Mouse (Mus musculus) hindbrain, embryonic 12.5 days (tissue): ENCODE results near the gene Foxp1. TPM values are rescaled to one million over a fixed set of nuclear protein-coding genes. Genes with fewer than 3 reads are reported as not detected.
A peak's percentile ranks its signal among the peaks of the same experiment; 100 is the strongest.

Source experiments
- ATAC-seq: fragments of 200-750 bp; cut with Nextera tagmentation; 2 replicates; pipeline ENCODE4 v1.8.0; 2017; ENCODE audit warnings: moderate TSS enrichment; ENCODE audit not compliant: low FRiP score
- H3K27ac ChIP-seq: fragments of 300-500 bp; sonication (generic); 2 replicates; pipeline ENCODE4 v1.5.1; 2016; ENCODE audit warnings: mild to moderate bottlenecking
- H3K27me3 ChIP-seq: fragments of 300-500 bp; sonication (generic); 2 replicates; pipeline ENCODE4 v1.6.1; 2016; ENCODE audit warnings: mild to moderate bottlenecking
- H3K36me3 ChIP-seq: fragments of 300-500 bp; sonication (generic); 2 replicates; pipeline ENCODE4 v1.6.1; 2016; ENCODE audit warnings: mild to moderate bottlenecking
- H3K4me1 ChIP-seq: fragments of 300-500 bp; sonication (generic); 2 replicates; pipeline ENCODE4 v1.6.1; 2016
- H3K4me2 ChIP-seq: fragments of 300-500 bp; sonication (generic); replicated peaks from 2 replicates; pipeline ENCODE4 v1.6.1; 2016; ENCODE audit warnings: mild to moderate bottlenecking
- H3K4me3 ChIP-seq: fragments of 300-500 bp; sonication (generic); 2 replicates; pipeline ENCODE4 v1.5.1; 2016; ENCODE audit warnings: mild to moderate bottlenecking
- H3K9ac ChIP-seq: fragments of 300-500 bp; sonication (generic); 2 replicates; pipeline ENCODE4 v1.6.1; 2016; ENCODE audit warnings: mild to moderate bottlenecking, moderate library complexity
- H3K9me3 ChIP-seq: fragments of 300-500 bp; sonication (generic); replicated peaks from 2 replicates; pipeline ENCODE4 v1.6.1; 2016; ENCODE audit warnings: mild to moderate bottlenecking
- WGBS: fragments of 180-500 bp; shearing (Covaris S2); methylation state at CpG from one replicate; pipeline ENCODE4 v1.1.7; 2016; 5-methylcytosine and 5-hydroxymethylcytosine counted together
- polyA plus RNA-seq: library from polyadenylated mRNA; unstranded; fragments of >200 nt; fragmentation: Nextera tagmentation; extraction: Ambion mirVana; gene quantifications from 2 replicates; pipeline ENCODE4 v1.2.1, GENCODE M21; 2016

Foxp1 gene
- polyA plus RNA-seq, 1 experiment from 2014 or later: 87.6 TPM

GRCm38 (mm10) chr6:99447447-99447846, 75.1 kb downstream of the Foxp1 start:
- WGBS: 76% methylated on average over 4 of the region's 4 CpGs
- Histone ChIP-seq H3K4me2 (no peak overlapping the region), H3K4me3 (no peak overlapping the region), H3K9ac (no peak overlapping the region), H3K4me1 (peaks cover 8% of the 10 kb centered on the region; the same call in 1 of the 2 replicates), H3K9me3 (no peaks in the 10 kb centered on the region), H3K27ac (no peak overlapping the region), H3K36me3 (no peaks in the 10 kb centered on the region), H3K27me3 (no peaks in the 10 kb centered on the region)
- ATAC-seq: no peak

DNA sequence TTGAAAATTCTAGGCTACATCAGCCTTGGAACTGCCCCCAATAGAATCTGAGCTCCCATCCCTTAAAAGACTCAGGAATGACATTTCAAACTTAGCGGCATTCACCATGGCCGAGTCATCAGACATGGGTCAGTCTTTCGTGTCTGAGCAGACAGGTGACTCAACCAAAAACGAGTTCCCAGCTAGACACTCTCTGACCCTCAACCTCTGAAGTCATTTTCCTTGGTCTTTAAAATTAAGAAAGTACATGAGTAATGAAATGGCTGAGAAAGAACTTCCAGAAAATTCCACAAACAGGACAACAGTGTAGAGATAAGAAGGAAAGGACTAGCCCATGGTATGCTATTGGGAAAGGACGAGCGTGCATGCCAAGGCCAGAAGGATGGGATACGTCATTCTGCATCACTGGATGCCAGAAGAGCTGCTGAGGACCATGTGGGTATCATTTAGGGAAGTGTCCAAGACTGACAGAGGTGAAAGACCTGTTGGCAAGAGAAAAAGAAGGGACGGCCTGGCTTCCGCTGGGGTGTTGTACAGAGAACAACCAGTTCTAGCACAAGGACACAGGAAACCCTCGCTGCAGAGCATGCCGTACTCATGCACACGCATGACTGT, 75.6 kb downstream of the Foxp1 start:
- H3K4me2 ChIP-seq: no peak overlapping the region
- H3K9ac ChIP-seq: no peak overlapping the region
- WGBS: 91% methylated on average over 12 of the region's 12 CpGs
- H3K36me3 ChIP-seq: no peaks in the 10 kb centered on the region
- no peak overlapping the region for H3K27ac ChIP-seq
- no peak for ATAC-seq
- H3K27me3 ChIP-seq: no peaks in the 10 kb centered on the region
- H3K9me3 ChIP-seq: no peaks in the 10 kb centered on the region
- H3K4me3 ChIP-seq: no peak overlapping the region
- peaks cover 7% of the 10 kb centered on the region; the same call in 1 of the 2 replicates for H3K4me1 ChIP-seq

DNA sequence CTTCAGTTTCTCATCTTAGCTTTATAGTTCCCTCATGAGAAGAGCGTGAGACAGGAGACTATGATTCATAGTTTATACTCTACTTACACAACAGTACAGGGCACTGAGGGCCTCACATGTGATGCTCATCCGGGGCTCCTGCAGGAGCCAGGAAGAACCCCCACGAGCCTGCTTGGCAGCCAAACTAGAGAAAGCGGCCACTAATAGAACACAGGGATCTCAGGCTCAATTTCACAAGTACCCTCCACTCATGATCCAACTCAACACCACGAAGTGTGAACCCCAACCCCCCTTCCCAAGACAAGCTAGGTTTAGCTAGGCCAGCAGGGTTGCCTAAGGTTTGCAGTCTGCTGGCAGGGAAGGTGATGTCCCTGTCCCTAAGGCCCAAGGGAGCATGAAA, 79.1 kb downstream of the Foxp1 start:
- 69% methylated on average over 5 of the region's 5 CpGs for WGBS
- no peak for ATAC-seq
- Histone ChIP-seq H3K27ac (no peak overlapping the region), H3K9me3 (no peaks in the 10 kb centered on the region), H3K9ac (no peak overlapping the region), H3K4me1 (peaks cover 26% of the 10 kb centered on the region), H3K4me2 (no peak overlapping the region), H3K27me3 (no peaks in the 10 kb centered on the region), H3K4me3 (no peak overlapping the region), H3K36me3 (no peaks in the 10 kb centered on the region)

- Histone ChIP-seq H3K4me1 (peaks cover 30% of the 10 kb centered on the region), H3K9ac (no peak overlapping the region), H3K9me3 (no peaks in the 10 kb centered on the region), H3K4me2 (no peak overlapping the region), H3K27ac (no peak overlapping the region), H3K4me3 (no peak overlapping the region), H3K27me3 (no peaks in the 10 kb centered on the region), H3K36me3 (no peaks in the 10 kb centered on the region)
- ATAC-seq: no peak
- 60% methylated on average over 7 of the region's 7 CpGs for WGBS
These were observed 81.4 kb downstream of the Foxp1 start for GRCm38 (mm10) chr6:99441100-99441499.

- Histone ChIP-seq H3K4me3 (no peak overlapping the region), H3K4me1 (peaks cover 30% of the 10 kb centered on the region), H3K9me3 (no peaks in the 10 kb centered on the region), H3K9ac (no peak overlapping the region), H3K27me3 (no peaks in the 10 kb centered on the region), H3K4me2 (no peak overlapping the region), H3K27ac (peak overlapping the region; percentile 62; the same call in 1 of the 2 replicates), H3K36me3 (no peaks in the 10 kb centered on the region)
- no peak for ATAC-seq
- 92% methylated on average over 2 of the region's 2 CpGs for WGBS
These were observed 81.9 kb downstream of the Foxp1 start for GRCm38 (mm10) chr6:99440606-99441005.

GRCm38 (mm10) chr6:99439878-99440361, 82.6 kb downstream of the Foxp1 start:
- Histone ChIP-seq H3K4me2 (peak overlapping the region; percentile 21), H3K4me1 (peaks cover 30% of the 10 kb centered on the region), H3K27me3 (no peaks in the 10 kb centered on the region), H3K36me3 (no peaks in the 10 kb centered on the region), H3K9me3 (no peaks in the 10 kb centered on the region), H3K4me3 (no peak overlapping the region), H3K9ac (peak overlapping the region; percentile 46; the same call in 1 of the 2 replicates), H3K27ac (peak overlapping the region; percentile 62)
- under 1% methylated on average over 9 of the region's 9 CpGs for WGBS
- ATAC-seq: peak; percentile 64

GRCm38 (mm10) chr6:99439214-99439877, 83.2 kb downstream of the Foxp1 start:
- ATAC-seq: no peak
- WGBS: 6% methylated on average over 9 of the region's 9 CpGs
- H3K4me2 ChIP-seq: peak overlapping the region; percentile 21

DNA sequence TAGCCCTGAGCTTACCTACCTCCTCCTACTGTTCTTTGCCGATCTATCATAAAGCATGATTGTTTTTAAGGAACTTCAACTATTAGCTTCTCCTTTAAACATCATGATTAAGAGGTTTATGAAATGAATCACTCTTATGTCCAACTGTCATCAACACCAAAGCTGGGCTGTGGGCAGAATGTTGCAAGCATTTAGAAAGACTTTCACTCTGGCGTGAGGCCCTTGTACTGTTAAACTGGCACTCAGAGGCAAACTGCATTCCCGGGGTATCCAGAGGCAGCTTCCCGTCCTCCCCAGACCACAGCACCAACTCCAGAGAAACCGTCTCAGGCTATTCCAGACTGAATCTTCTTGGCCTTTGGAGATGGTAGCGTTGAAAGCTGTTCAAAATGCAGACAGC, 86.2 kb downstream of the Foxp1 start:
- no peak overlapping the region for H3K4me3 ChIP-seq
- H3K9me3 ChIP-seq: no peaks in the 10 kb centered on the region
- H3K27me3 ChIP-seq: no peaks in the 10 kb centered on the region
- H3K4me1 ChIP-seq: peaks cover 28% of the 10 kb centered on the region
- no peak overlapping the region for H3K27ac ChIP-seq
- ATAC-seq: no peak
- no peak overlapping the region for H3K9ac ChIP-seq
- 96% methylated on average over 6 of the region's 6 CpGs for WGBS
- no peak overlapping the region for H3K4me2 ChIP-seq
- H3K36me3 ChIP-seq: no peaks in the 10 kb centered on the region

More at GRCm38 (mm10) chr6:99439214-99439877, 83.2 kb downstream of the Foxp1 start:
- no peaks in the 10 kb centered on the region for H3K9me3 ChIP-seq
- peaks cover 30% of the 10 kb centered on the region for H3K4me1 ChIP-seq
- peak overlapping the region; percentile 46; the same call in 1 of the 2 replicates for H3K9ac ChIP-seq
- H3K27me3 ChIP-seq: no peaks in the 10 kb centered on the region
- H3K36me3 ChIP-seq: no peaks in the 10 kb centered on the region
- H3K27ac ChIP-seq: peak overlapping the region; percentile 62
- no peak overlapping the region for H3K4me3 ChIP-seq

DNA sequence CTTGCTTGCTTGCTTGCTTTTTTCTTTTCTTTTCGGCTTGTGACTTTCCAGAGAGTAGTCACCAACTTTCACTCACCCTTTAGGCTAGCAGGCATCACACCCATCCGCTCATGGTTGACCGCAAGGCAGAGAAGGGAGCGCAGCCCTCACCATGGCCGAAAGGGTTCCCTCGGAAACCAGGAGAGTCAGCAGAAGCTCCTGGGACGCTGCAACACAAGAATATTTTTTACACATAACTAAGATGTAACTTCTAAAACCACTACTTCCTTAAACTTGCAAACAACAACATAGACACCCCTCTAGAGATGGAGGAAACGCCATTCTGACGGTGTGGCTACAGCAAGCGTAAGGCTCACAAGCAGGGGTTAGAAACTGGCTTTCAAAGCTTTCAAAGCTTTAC, 87.4 kb downstream of the Foxp1 start:
- Histone ChIP-seq H3K4me2 (no peak overlapping the region), H3K27ac (no peak overlapping the region), H3K9ac (no peak overlapping the region), H3K36me3 (no peaks in the 10 kb centered on the region), H3K27me3 (no peaks in the 10 kb centered on the region), H3K4me1 (peaks cover 19% of the 10 kb centered on the region), H3K9me3 (no peaks in the 10 kb centered on the region), H3K4me3 (no peak overlapping the region)
- ATAC-seq: no peak
- WGBS: 93% methylated on average over 10 of the region's 10 CpGs

DNA sequence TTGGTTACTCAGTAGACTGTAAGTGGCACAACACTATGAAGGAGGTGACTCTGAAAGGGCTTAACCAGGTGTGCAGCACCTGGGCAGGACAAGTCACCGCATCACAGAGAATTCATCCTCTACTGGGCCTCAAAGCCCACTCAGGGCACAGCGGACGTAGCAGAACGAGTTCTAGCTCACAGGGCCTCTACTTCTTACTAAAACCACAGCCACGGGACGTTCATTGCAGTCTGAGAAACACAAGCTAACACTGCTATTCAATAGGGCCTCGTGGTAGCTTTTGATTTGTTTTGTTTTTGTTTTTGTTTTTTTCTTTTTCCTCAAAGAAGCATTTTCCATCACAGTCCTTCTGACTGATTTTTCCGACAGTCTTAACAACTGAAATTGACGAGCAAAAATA, 89.5 kb downstream of the Foxp1 start:
- Histone ChIP-seq H3K4me2 (no peak overlapping the region), H3K4me1 (peaks cover under 1% of the 10 kb centered on the region), H3K9ac (no peak overlapping the region), H3K27me3 (no peaks in the 10 kb centered on the region), H3K4me3 (no peak overlapping the region), H3K27ac (no peak overlapping the region), H3K36me3 (no peaks in the 10 kb centered on the region), H3K9me3 (no peaks in the 10 kb centered on the region)
- 88% methylated on average over 9 of the region's 9 CpGs for WGBS
- ATAC-seq: no peak

- WGBS: 77% methylated on average over 4 of the region's 4 CpGs
- H3K4me3 ChIP-seq: no peak overlapping the region
- H3K27me3 ChIP-seq: no peaks in the 10 kb centered on the region
- no peaks in the 10 kb centered on the region for H3K36me3 ChIP-seq
- no peak overlapping the region for H3K27ac ChIP-seq
- ATAC-seq: no peak
- no peaks in the 10 kb centered on the region; the same call in 1 of the 2 replicates for H3K4me1 ChIP-seq
- no peak overlapping the region for H3K4me2 ChIP-seq
- H3K9me3 ChIP-seq: no peaks in the 10 kb centered on the region
- H3K9ac ChIP-seq: no peak overlapping the region
These were observed 90.6 kb downstream of the Foxp1 start for GRCm38 (mm10) chr6:99431941-99432340.

DNA sequence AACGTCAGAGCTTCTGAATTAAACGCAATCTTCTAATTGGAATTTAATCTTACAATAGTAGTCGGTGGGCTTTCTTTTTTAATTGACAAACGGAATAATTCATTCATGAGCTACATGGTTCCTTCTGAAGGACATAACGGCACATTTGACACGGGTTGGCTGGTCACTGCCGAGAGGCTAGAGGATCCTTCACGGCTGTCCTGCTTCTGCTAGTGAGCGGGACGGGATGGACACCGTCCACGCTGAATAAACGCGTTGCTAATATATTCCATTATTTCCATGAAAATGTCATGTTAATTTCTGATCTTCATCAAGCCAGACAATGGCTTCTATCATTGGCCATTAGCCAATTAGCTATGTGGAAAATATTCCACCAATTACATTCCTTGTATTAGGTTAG, 92.0 kb downstream of the Foxp1 start:
- no peaks in the 10 kb centered on the region for H3K27me3 ChIP-seq
- no peaks in the 10 kb centered on the region for H3K9me3 ChIP-seq
- no peaks in the 10 kb centered on the region for H3K36me3 ChIP-seq
- H3K4me1 ChIP-seq: no peaks in the 10 kb centered on the region; the same call in 1 of the 2 replicates
- no peak overlapping the region for H3K4me3 ChIP-seq
- no peak overlapping the region for H3K9ac ChIP-seq
- H3K4me2 ChIP-seq: no peak overlapping the region
- ATAC-seq: 0 out of 2 replicates have a peak, but pooled peaks have one; percentile 48
- H3K27ac ChIP-seq: no peak overlapping the region
- 63% methylated on average over 14 of the region's 14 CpGs for WGBS
